Mouse (Mus musculus) heart, embryonic 12.5 days (tissue): Measurements from ENCODE around the gene AC170998.1. TPM values are rescaled to one million over a fixed set of nuclear protein-coding genes. Genes with fewer than 3 reads are reported as not detected.

Source experiments
- polyA plus RNA-seq: library from polyadenylated mRNA; unstranded; fragments of >200 nt; fragmentation: Nextera tagmentation; extraction: Ambion mirVana; gene quantifications from 2 replicates; pipeline ENCODE4 v1.2.1, GENCODE M21; 2016

The AC170998.1 gene
- polyA plus RNA-seq, 1 experiment from 2014 or later, result 3.1 TPM

Other genes starting within 250 kb of the AC170998.1 start
- gene Fkbp5, start 208.6 kb upstream of the AC170998.1 start, polyA plus RNA-seq, result 15.8 and 16.0 TPM in 2 replicates
- not detected in 2 replicates for gene Armc12, start 195.3 kb upstream of the AC170998.1 start, polyA plus RNA-seq
- gene Clpsl2, start 176.7 kb upstream of the AC170998.1 start, polyA plus RNA-seq, result not detected in 2 replicates
- gene Clps, start 165.3 kb upstream of the AC170998.1 start, polyA plus RNA-seq, result 0.31 TPM in 1 of 2 replicates, not detected in the other
- gene Lhfpl5, start 150.4 kb upstream of the AC170998.1 start, polyA plus RNA-seq, result 0.15 and 0.33 TPM in 2 replicates
- 55.4 and 56.8 TPM in 2 replicates for gene Srpk1, start 103.4 kb upstream of the AC170998.1 start, polyA plus RNA-seq
- 0.22 and 0.57 TPM in 2 replicates for gene Slc26a8, start 35.9 kb upstream of the AC170998.1 start, polyA plus RNA-seq
- gene Mapk14, start 34.8 kb upstream of the AC170998.1 start, polyA plus RNA-seq, result 37.1 and 38.6 TPM in 2 replicates
- gene Mapk13, start 43.2 kb downstream of the AC170998.1 start, polyA plus RNA-seq, result 3.2 and 3.9 TPM in 2 replicates
- gene Brpf3, start 75.0 kb downstream of the AC170998.1 start, polyA plus RNA-seq, result 13.2 and 15.4 TPM in 2 replicates
- 0.05 TPM in 1 of 2 replicates, not detected in the other for gene Pnpla1, start 132.3 kb downstream of the AC170998.1 start, polyA plus RNA-seq
- 0.04 and 0.06 TPM in 2 replicates for gene 4930539E08Rik, start 189.2 kb downstream of the AC170998.1 start, polyA plus RNA-seq
- gene Pxt1, start 217.8 kb downstream of the AC170998.1 start, polyA plus RNA-seq, result not detected in 2 replicates
- 75.8 and 77.5 TPM in 2 replicates for gene Kctd20, start 225.9 kb downstream of the AC170998.1 start, polyA plus RNA-seq